Mouse (Mus musculus) thymus, postnatal 36 days (tissue): ENCODE measurements around the gene Rfpl4.
A peak's percentile ranks its signal among the peaks of the same experiment; 100 is the strongest.
"Not testable (repeated sequence)": the region's sequence is repeated elsewhere in the genome, so short reads cannot be mapped to it uniquely, and the experiment has no call there.

ENCODE experiments used
- DNase-seq, 2 experiments: peaks; one replicate each; pipeline ENCODE4 v3.0.0; 2022; ENCODE audit warnings: mixed read lengths in 2 of 2

The Rfpl4 gene

GRCm38 (mm10) chr7:5080010-5080751 is 36.6 kb downstream of the Rfpl4 start, which contains the start of gene Epn1:
Epn1 (plus strand) TSS chr7:5080235.
- peak; percentile 94 to 96 for DNase-seq

DNA sequence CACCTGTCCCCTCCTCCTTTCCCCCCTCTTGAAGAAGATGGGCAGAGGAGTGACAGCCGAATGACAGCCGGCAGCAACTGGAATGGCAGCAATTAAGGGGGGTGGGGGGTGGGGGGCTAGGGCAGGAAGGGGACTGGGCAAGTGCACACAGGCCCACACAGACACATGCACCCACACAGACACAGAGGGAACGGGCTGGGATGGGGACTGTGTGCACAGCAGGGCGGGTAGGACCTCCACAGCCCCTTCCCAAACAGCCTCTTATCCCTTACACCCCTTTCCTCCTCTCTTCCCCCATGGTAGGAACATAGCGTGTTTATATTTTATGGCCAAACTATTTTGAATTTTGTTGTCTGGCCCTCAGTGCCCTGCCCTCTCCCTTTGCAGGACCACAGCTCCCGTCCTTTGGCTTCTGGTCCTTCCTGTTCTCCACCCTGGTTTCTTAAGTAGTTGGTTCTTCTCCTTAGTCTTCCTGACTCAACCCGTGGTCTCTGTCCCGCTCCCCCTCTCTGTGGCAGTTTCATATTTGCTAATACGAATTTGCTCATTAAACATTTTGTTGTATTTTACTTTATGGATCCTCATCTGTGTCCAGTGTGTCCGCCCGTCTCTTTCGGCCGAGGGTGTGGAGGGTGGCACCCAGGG is 37.3 kb downstream of the Rfpl4 start:
- DNase-seq: not testable (repeated sequence)

DNA sequence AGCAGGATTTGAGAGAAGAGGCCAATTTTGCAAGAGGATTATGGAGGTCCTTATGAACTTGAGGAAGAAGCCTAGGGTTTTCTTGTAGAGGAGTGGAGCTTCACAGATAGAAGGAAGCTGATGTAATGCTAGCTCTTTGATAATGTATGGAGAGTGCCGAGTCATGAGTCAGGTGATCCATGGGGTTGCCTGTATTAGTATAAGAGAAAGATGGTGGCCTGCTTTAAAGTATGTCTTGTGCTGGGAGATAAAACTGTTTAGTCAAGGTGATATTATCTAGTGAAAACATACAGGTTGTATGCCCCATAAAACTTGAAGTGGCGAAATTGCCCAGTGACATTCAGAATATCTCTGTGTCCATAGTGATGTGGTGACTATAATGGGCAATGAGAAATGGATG is 39.8 kb downstream of the Rfpl4 start:
- DNase-seq: no peak

DNA sequence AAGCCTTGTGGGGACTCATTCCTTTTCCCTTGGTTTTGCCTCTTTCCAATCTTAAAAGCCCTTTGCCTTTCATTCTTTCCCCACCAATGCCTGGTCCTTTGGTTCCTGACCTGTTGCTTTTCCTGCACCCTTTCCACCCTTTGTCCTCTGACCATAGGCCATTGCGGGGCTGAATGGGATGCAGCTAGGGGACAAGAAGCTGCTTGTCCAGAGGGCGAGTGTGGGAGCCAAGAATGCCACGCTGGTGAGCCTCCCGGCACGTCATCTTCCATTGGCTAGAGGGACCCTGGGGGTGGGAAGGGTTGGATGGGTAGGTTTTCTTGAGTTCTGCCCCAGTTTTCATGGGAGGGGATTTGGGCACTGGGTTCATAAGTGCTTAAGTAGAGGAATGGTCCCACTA is 41.8 kb downstream of the Rfpl4 start:
- DNase-seq: no peak

DNA sequence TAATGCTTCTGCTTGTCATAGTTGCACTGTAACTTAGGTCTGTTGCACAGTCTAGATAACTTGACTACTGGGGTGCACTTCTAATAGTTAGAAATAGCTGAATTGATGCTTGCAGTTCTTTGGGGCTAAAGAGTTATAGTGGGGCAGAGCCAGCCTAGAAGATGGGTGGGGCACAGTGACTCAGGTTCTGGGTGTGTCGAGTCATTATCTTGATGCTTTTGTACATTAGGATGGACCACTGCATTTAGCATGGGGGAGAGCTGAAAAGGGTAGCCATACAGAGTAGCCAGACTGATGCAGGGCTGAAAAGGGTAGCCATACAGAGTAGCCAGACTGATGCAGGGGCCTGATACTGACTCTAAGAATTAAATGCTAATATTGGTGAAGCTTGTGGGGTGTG is 43.2 kb downstream of the Rfpl4 start:
- DNase-seq: no peak

GRCm38 (mm10) chr7:5064886-5065285 is 51.9 kb downstream of the Rfpl4 start:
- no peak for DNase-seq

DNA sequence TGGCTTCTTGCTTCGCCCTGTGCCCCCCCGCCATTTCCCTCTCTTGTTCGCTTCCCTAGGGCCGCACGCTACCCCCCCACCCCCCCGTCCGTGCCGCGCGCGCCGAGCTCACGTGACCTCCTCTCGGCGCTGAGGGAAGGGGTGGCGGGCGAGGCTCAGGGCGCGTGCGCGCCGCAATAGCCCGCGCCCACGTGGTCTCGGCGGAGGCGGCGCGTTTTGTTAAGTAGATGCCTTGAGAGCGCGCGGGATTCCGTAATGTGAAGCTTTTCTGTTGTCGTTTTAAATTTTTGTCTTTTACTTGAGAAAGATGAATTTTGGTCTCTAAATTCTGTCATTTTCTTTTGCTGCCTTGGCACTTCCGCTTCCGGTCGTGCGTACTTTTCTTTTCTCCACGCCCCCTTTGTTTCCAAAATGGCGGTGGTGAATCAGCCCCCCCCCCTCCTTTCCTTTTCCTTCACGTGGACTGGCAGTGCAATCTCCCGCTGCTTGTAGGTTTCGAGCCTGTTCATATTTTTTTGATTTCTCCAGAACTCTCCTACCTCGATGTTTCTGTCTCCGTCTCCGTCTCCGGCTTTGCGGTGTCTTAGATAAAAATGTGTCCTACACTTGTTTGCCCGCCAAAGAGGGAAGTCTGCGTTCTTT is 54.3 kb downstream of the Rfpl4 start:
- DNase-seq: no peak

DNA sequence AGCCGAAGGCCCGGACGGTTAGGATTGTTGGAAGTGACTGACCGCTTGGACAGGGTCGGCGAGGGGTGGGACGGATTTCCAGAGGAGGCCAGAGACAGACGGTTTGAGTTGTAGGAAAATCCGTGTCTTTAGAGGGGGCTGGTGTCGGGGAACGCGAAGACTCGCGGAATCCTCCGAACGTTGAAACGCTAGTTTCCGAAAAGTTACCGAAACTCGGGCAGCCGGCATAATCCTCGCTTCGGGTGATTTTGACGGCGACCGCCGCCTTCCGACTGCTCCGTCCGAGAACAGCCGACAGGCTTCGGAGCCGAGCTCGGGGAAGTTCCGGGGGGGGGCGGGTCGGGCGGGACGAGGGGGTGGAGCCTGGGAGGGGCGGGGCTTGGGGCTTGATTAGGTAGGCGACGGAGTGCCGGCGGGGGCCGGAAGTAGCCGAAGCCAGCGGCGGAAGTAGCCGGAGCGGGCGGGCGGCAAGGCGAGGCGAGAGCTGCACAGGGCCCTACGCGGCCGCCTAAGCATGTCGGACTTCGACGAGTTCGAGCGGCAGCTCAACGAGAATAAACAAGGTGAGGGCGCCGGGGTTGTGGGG is 54.9 kb downstream of the Rfpl4 start, which contains the start of gene U2af2:
Gene U2af2, plus strand, starts transcription at position 370 of the 586 bp plus-strand sequence.
- DNase-seq: peak; percentile 94 to 95

DNA sequence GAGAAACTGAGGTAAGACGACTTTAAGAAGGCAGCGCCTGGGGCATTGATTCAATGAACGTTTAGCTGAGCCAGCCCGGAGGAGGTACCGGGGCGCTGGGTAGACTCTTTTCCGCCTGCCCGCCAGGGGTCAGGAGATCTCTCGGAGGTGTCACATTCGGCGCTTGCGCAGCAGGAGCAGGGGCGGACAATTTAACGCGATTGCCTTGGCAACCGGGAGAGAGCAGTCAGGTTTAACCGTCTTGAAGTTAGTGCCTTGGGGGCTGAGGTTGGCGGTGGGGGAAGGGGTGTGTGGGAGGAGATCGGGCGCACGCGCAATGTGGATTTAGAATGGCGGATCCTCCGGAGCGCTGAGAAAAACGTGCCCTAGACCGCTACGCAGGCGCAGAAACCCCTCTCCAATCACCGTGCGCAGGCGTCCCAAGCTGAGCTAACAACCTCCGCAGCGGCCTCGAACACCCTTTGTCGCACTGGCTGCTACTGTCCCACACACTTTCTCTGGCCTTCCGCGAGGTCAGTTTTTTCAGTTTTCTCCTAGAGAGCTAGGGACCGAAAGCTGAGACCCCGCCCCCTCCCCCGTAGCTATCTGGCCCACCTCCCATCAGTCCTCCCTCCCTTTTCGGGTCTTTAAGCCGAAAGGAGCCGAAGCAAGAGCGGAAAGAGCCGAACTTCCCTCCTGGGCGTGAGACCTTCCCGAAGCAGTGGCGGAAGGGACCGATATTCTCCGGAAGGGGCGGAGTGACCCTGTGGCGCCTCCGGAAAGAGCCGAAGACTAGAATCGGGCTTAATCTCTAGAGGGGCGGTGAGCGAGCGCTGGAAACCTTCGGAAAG is 55.6 kb downstream of the Rfpl4 start:
- DNase-seq: peak; percentile 98 to 99

GRCm38 (mm10) chr7:5060239-5060731 is 56.5 kb downstream of the Rfpl4 start:
- DNase-seq: peak; percentile 66 to 74
